Mouse (Mus musculus) gastrocnemius, postnatal 10 days (tissue): ENCODE results near the gene Lnpk. TPM values are rescaled to one million over a fixed set of nuclear protein-coding genes. Genes with fewer than 3 reads are reported as not detected.

ENCODE experiments used
- DNase-seq: peaks from one replicate; pipeline ENCODE4 v3.0.0; 2021; ENCODE audit warnings: mixed read lengths
- long read RNA-seq, 2 experiments: library from polyadenylated mRNA; stranded (forward); transcript quantifications; one replicate each; pipeline ENCODE4 v2.0.0; 2021
- total RNA-seq, 2 experiments: library from RNA; stranded (reverse); gene quantifications; 2 replicates each; pipeline ENCODE4 v1.2.3; 2021

Lnpk gene
- 10 to 100 TPM; 62.4 to 66.0 TPM for total RNA-seq
- long read RNA-seq, experiment 1, transcript Lnpk-201 (13 exons, 3,195 nt) = major isoform, 27 of 58 reads
- long read RNA-seq, experiment 1, transcript Lnpk-203 (14 exons, 3,321 nt) = minor isoform, 19 of 58 reads
- long read RNA-seq, experiment 1, partial matches to known transcripts = 1 of 58 reads
- long read RNA-seq, experiment 1, other reads (novel, unspliced or antisense) = 11 of 58 reads
- long read RNA-seq, experiment 2, transcript Lnpk-201 (13 exons, 3,195 nt) = minor isoform, 20 of 57 reads
- long read RNA-seq, experiment 2, transcript Lnpk-203 (14 exons, 3,321 nt) = major isoform, 25 of 57 reads
- long read RNA-seq, experiment 2, partial matches to known transcripts = 2 of 57 reads
- long read RNA-seq, experiment 2, other reads (novel, unspliced or antisense) = 9 of 57 reads

DNA sequence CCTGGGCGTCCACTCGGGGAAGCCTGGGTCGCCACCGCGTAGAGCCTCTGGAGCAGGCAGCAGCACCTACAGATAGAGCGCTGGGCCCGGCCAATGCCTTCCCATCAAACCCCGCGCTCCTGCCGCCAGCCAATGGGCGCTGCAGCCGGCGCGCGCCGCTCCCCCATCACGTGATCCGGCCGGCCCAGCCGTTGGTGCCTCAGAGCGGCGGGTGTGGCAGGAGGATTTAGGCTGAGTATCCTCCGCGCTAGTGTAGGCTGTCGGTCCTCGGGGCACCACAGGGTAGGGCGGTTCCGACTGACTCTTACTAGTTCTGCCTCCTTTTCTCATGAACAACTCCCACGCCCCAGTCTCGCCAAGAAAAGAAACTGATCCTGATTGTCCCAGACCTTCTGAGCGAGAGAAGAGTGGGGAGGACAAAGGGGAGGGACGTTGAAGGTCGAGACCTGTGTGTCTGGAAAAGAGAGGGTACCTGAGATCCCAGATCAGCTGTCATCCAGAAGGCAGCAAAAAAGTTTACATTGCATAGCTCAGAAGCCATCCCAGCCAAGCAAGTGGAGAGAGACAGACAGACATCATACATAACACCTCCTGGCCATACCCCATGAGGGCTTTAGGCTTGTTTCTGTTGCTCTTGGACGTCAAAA lies at the start of gene Lnpk:
Gene Lnpk, minus strand, starts transcription at position 593 of the 647 bp plus-strand sequence.
- DNase-seq = peak; percentile 93

DNA sequence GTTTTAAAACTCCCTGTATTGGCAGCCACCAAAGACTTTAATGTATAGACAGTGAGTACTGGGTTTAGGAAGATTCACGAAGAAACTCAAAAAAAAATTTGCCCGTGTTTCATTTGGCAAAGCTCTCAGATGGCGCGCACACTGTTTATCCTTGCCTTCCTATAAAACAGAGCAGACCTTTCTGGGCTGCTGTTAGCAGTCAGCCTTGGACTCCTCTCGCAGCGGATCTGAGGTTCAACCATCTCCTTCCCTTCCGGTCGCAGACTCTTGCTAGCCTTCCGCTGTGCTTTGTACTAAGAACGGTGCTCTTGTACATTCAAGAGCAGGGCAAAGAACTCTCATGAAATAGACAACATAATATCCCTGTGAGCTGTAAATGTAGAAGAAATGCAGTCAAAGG lies 41.1 kb upstream of the Lnpk start:
- no peak for DNase-seq

DNA sequence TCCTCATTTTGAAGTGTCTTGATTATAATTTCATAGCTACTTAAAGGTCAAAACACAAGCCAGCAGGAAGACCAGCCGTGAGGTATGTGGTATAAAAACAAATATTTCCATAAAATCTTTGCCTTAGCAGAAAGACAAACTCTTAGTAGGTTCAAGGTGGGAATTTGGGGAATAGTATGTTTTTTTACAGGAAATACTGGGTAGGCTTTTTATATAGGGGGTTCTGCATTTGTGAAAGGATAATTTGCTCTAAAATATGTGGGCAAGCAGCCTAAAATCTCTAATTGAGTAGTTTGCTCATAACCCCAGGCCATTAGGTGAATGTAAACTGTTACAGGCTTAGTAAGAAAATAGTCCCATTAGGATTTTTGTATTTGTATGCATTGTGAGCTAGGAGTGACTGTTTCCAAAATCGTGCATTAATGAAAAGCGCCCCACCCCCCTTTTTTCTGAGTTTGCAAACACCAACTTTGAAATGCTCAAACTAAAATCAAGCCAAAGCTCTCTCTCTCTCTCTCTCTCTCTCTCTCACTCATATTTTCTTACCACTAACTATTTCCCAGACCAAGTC lies 40.5 kb upstream of the Lnpk start:
- no peak for DNase-seq

DNA sequence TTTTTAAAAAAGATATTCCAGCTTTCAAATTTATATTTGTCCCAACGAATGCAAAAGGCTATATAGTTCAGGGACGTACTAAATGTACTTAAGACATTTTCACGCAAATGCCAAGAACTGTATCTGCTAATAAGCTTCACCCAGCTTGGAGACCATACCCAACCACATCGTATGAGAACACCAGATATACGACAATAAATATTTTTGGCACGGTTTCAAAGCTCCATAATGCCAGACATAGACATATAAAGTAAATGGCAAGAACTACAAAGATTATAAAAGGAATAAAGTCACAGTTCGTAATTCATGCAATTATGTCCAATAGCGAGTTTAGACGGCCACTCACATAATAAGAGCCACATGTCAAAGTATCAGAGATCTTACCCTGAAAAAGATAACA lies 38.5 kb upstream of the Lnpk start:
- DNase-seq = no peak

DNA sequence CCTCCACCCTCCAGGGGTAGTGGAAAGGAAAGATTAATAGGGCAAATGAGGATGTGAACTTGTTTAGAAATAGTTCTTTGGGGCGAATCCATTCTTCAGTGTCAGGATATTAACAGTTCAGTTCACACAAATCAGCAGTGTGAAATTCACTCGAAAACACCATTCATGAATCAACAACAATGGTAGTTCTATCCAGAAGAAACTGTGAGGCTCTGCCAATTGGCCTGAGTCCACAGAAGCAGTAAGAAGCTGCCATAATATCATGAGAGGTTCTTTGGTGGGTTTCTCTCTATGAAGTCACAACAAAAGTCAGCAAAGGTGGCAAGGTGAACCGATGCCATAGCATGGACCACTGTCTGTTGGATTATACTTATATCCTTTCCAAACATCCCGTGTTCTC lies 32.2 kb upstream of the Lnpk start:
- DNase-seq = no peak

DNA sequence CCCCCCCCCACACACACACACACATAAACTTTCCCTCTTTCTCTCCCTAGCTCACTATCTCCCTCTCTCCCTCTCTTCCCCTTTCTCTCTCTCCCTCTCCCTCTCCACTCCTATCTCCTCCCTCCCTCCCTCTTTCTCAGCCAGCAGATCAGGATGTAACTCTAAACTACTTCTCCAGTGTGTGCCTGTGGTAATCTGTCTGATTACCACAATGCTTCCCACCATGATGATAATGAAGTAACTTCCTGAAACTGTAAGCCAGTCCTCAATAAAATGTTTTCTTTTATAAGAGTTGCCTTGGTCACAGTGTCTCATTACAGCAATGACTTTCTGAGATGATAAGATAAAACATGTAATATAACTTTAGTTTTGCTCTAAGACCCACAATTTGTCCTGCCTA lies 30.1 kb upstream of the Lnpk start:
- DNase-seq = no peak

DNA sequence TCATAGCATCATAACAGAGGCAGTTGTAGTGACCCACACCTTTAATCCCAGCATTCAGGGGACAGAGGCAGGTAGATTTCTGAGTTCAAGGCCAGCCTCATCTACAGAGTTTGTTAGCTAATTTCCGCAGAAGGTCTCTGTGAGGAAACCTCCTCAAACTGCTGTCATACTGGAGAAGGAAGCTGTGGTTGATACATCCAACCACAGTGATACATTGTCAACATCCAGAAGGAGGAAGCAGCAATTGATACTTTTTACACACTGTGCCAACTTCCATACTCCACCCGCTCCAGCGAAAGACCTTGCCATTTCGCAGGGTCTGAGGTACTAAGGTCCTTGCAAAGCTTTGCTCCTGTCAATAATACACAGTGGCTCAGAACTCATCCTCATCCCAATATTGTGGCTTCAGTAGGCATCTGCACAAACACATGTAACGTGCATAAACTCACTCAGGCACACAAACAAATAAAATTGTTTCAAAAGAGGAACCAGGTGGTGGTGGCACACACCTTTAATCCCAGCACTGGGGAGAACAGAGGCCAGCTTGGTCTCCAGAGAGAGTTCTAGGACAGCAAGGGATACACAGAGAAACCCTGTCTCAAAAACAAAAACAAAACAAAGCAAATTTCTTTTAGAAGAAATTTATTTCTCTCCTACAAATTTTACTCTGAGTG lies 27.0 kb upstream of the Lnpk start:
- no peak for DNase-seq

DNA sequence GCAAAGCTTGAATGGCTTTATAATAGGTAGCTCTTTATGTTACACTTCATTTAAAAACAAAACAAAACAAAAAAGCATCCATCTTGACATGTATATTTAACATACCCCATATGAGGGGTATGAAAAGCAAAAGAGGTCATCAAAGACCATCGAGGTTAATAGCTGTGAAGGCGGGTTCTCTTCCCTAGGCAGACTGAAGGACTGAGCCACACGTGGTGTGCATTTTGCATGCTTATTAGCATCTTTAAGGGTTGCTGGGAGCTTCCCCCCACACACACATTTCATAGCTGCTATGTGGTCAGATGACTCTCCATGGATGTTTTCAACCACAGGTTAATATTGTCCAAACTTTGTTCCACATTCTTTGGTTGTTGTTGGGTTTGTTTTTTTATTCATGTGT lies 24.8 kb upstream of the Lnpk start:
- no peak for DNase-seq

DNA sequence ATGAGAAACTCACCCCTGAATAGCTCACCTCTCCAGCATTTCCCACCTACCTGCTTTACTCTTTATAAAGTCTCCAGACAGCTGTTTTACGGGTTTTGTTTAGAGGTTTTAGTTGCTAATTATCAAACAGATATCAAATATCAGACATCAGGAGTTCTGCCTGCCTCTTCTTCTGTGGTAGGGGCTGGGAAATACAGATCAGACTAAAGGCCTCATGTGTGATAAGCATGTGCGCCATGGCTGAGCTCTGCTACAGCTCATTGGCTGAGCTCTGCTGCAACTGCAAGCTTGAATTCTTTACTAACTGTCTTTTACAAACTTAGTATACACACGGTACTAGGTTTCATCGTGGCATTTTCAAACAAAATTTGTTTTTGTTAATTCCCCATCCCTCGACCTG lies 23.2 kb upstream of the Lnpk start:
- DNase-seq = no peak

DNA sequence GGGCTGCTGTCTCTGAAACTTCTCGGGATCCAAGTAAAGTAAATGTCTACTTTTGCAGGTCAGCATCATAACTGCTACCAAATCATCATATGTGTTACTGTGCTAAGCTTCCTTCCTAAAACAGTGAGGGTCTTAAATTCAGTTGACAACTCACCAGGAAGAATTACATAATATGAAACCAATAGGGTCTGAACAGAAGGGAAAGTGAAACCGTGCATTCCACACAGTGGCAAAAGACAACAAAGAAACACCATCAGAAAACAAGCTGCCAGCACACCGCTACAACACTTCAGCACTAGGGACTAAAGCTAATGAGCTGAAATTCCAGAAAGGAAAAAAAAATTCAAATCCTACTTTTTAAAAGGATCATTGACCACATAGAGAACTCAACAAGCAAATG lies 17.9 kb upstream of the Lnpk start:
- no peak for DNase-seq

DNA sequence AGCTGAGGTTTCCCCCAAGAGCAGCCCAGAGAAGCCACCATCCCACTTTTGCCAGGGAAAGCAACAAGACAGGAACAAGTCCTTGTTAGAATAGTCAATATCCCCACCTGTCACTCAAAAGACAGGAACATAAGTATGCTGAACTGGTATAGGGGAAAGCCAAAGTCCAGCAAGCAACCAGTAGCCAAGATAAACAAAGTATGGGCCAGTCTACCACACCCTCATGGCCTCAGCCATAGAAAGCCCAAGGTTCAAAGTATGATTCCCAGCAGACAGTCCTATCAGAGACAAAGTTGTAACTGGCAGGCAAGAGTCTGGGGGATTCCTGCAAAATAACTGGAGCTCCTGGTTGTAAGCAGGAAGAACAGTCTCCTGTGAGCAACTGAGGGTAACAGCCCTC lies 16.9 kb upstream of the Lnpk start:
- no peak for DNase-seq

DNA sequence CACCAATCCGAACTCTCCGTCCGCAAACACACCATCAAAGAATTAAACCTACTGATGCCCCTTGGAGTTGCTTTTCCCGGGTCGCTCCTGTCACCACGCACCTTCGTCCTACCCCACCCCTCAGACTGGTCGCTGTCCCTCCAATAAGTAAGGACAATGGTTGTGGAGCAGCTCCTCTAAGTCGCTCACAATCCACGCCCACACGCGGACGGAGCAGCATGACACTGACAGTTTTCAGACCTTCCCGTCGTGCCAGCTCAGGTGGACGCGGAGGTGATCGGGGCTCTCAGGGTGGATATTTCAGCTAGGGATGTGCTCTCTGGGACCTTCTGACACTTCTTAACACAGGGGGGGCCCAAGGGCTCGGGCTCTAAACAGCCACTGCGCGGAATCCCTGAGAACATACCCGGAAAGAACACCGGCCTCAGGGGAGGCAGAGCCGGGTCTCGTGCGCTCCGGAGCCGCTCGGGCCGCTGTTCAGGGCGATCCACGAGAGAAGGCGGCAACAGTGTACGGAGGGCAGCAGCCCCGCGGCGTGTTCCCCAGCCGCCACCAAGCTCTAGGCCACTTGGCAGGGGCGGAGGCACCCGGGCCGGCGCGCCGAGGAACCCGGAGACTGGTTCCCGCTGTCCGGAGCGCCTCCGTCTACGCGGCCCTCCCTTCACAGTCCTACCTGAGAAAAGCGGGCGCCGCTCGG lies 941 bp downstream of the Lnpk start:
- DNase-seq = no peak

DNA sequence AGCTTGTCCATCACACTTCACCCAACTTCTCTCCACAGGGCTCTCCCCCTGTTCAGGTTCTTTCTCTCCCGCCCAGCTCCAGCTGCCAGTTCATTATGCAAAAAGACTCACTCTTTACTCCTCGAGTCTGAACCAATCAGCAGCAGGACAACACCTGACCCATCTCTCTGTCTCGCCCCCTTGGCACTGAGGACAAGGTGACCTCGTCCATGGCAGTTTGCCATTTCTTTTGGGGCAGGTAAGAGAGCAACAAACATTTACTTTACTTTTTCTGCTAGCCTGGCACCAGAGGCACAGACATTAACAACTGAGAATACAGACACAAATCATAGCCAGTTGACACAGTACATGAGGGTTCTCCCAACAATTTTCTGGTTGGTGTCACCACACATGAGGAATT lies 8.8 kb downstream of the Lnpk start:
- DNase-seq = no peak

DNA sequence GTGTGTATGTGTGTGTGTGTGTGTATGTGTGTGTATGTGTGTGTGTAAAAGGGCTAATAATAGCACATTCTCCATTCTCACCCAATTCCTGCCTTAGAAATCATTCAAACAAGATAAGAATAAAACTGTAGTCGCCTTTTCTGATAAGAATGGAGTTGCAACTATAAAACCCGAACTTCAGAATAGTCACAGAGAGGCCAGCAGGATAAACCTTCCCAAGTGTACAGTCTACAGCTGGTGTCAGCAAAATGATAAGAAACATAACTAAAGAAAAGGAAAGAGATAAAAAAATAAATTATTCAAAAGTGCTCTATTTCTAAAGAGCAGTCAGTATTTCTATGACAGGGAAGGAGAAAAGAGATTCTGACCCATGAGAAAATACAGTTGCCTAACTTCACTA lies 19.4 kb downstream of the Lnpk start:
- no peak for DNase-seq

DNA sequence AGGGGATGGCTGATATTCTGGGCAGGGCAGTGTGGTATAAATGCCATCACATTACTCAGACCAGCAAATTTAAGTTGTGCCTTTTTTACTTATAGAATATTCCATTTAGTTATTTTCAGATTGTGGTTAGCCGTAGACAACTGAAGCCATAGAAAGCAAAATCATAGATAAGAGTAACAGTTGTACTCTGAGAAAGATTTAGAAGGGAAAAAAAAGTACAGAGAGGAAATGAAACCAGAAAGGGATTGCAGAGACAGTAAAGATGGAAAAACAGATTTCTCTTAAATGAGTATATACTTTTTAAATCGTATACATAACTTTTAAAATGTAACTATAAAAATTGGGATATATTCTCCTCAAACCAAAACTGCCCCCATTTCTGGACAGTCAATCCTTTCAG lies 20.1 kb downstream of the Lnpk start:
- DNase-seq = no peak

DNA sequence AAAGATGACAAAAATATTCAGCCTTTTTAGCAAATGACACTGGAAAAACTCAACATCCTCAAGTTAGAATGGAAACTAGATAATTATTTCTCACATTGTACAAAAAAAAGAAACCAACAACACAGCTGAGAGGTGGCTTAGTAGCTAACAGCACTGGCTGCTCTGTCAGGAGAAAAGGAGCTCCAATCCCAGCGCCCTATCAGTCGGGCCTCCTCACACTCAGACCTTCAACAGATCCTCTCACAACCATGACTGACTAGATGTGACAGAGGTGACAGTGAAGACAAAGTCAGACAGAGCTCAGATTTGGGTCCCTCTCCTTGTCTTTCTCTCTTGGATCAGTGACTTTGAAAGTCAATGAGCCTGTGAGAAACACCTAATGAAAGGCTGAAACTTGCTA lies 21.8 kb downstream of the Lnpk start:
- no peak for DNase-seq

DNA sequence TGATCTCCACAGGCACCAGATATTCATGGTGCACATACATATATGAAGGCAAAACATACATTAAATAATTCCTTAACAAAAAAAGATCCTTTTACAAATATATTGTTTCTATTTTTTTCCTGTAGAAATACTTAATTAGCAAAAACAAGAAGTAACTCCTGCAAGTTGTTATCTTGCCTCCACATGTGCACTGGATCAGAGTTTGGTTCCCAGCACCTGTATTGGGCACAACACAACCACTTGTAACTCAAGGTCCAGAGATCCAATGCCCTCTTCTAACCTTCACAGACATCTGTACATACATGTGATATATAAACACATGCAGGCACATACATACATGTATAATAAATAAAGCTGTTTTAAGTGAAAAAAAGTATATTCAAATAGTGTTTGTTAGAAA lies 27.3 kb downstream of the Lnpk start:
- DNase-seq = no peak

DNA sequence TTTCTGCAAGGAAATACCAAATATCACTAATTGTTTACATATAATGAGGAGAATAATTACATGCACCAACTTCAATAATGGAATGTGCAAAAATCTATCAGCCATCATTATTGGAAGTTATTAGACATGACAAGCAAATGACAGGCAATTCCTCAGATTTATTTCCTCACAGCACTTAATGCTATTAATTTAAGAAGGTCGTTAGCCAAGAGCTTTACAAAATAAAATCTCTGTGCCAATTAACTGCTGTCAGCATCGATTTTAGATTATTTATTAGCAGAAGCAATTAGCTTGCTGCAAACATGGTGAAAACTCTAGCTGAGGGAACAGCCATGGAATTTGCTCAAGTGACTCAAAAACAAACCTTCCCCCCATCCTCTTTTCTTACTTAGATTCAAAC lies 30.9 kb downstream of the Lnpk start:
- no peak for DNase-seq

DNA sequence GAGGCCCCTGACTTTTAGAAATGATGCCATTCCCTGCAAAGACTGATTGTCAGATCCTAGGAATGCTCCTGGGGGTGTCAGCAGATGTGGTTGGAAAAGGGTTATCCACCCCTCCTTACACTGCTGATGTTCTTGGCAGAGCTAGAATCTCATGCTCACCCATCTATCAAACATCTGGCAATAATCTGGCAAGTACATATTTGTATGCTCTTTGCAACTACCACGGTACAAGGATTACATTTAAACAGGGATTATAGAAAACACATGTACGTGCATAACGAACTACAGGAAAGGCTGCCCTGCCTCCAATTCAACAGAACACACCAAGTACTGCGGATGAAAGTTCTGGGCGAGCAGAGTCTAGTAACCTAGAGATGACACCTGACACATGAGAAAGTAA lies 70.9 kb downstream of the Lnpk start:
- DNase-seq = no peak

DNA sequence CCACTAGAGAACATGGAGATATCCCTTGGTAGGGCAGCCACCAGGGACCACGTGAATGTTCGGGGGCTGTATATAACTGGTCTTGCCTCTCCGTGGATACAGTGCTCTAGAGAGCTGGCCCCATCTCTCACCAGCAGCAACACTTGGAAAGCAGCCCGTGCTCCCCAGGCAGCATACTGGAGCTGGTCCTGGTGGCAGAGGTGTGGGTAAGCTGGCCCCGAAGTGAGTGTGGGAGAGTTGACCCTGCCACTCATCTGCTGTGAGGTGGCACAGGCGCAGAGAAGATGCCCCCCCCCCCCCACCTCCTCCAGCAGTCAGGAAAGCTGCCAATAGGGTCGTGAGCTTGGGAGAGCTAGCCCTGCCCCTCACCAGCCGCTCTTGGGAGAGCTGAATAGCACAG lies 72.8 kb downstream of the Lnpk start:
- DNase-seq = no peak

DNA sequence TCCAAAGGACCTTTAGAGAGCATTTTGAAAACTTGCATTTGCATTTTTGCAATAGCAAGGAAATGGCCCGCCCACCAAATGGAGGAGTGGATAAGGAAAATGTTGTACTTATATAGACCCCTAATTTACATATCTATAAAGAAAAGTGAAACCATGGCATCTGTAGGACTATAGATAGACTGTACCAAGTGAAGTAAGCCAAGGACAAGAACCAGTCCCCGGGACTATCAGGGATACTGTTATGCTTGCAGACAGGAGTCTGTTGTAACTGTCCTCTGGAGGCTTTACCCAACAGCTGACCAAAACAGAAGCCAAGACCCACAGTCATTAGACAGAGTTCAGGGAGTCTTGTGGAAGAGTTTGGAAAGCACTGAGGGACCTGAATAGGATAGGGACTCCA lies 78.9 kb downstream of the Lnpk start:
- no peak for DNase-seq

DNA sequence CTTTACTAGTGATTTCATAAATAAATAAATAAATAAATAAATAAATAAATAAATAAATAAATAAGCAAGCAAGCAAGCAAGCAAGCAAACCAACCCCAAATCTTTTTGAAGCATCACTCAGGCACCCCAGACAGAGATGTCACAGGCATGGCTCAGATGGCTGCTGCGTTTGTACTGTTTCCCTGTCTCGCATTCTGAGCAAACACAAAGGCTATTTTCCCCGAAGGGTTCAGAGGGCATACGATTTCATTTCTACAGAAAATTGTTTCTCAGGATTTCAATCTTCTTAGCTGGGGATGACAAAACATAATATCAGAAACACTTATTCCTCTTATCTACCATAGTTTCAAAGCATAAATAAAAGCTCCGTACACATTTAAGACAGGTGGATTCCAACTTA lies 81.4 kb downstream of the Lnpk start:
- DNase-seq = no peak

DNA sequence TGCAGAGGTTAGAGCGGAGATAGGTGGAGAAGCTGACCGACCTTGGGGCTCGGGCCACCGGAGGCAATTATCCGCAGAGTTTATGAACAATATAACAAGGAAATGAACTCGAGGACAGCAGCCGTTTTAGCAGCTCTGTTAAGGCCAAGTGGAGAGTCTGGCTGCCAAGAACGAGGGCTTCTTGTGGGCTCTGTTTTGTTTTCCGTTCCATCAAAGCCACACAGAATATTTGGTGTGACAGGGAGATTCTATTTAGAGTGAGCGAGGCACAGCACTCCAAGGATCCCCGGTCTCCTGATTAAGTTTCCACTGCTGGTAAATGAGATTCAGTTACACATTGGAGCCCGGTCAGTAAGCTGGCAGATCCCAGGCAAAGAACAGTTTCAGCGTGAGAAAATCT lies 87.8 kb downstream of the Lnpk start:
- DNase-seq = peak; percentile 7
